Mouse (Mus musculus) forebrain, embryonic 12.5 days (tissue): ENCODE measurements around the gene Pde4c. TPM values are rescaled to one million over a fixed set of nuclear protein-coding genes. Genes with fewer than 3 reads are reported as not detected.

ENCODE experiments used
- ATAC-seq: fragments of 200-750 bp; cut with Nextera tagmentation; 2 replicates; pipeline ENCODE4 v1.8.0; 2017; ENCODE audit warnings: moderate TSS enrichment; ENCODE audit not compliant: low FRiP score
- H3K27ac ChIP-seq: fragments of 300-500 bp; sonication (generic); 2 replicates; pipeline ENCODE4 v1.5.1; 2016; ENCODE audit warnings: mild to moderate bottlenecking
- H3K27me3 ChIP-seq: fragments of 300-500 bp; sonication (generic); 2 replicates; pipeline ENCODE4 v1.6.1; 2016; ENCODE audit warnings: mild to moderate bottlenecking
- H3K36me3 ChIP-seq: fragments of 300-500 bp; sonication (generic); replicated peaks from 2 replicates; pipeline ENCODE4 v1.6.1; 2016; ENCODE audit warnings: mild to moderate bottlenecking
- H3K4me1 ChIP-seq: fragments of 300-500 bp; sonication (generic); 2 replicates; pipeline ENCODE4 v1.6.1; 2016
- H3K4me2 ChIP-seq: fragments of 300-500 bp; sonication (generic); 2 replicates; pipeline ENCODE4 v1.6.1; 2016; ENCODE audit warnings: mild to moderate bottlenecking, moderate library complexity
- H3K4me3 ChIP-seq: fragments of 300-500 bp; sonication (generic); replicated peaks from 2 replicates; pipeline ENCODE4 v1.5.1; 2016; ENCODE audit warnings: mild to moderate bottlenecking
- H3K9ac ChIP-seq: fragments of 300-500 bp; sonication (generic); 2 replicates; pipeline ENCODE4 v1.6.1; 2016; ENCODE audit warnings: mild to moderate bottlenecking
- H3K9me3 ChIP-seq: fragments of 300-500 bp; sonication (generic); 2 replicates; pipeline ENCODE4 v1.6.1; 2016
- WGBS: fragments of 180-500 bp; shearing (Covaris S2); methylation state at CpG from one replicate; pipeline ENCODE4 v1.1.7; 2016; 5-methylcytosine and 5-hydroxymethylcytosine counted together
- polyA plus RNA-seq: library from polyadenylated mRNA; unstranded; fragments of >200 nt; fragmentation: Nextera tagmentation; extraction: Ambion mirVana; gene quantifications from 2 replicates; pipeline ENCODE4 v1.2.1, GENCODE M21; 2016

The Pde4c gene
- polyA plus RNA-seq, 1 experiment from 2014 or later: 0.17 TPM

- peak overlapping the region; percentile 18; the same call in 1 of the 2 replicates for H3K9ac ChIP-seq
- no peaks in the 10 kb centered on the region for H3K36me3 ChIP-seq
- WGBS: 4% methylated on average over 34 of the region's 34 CpGs
- H3K9me3 ChIP-seq: no peaks in the 10 kb centered on the region
- peaks cover 70% of the 10 kb centered on the region for H3K27me3 ChIP-seq
- peak overlapping the region; percentile 44 for H3K4me2 ChIP-seq
- H3K4me1 ChIP-seq: peaks cover 10% of the 10 kb centered on the region
- H3K4me3 ChIP-seq: peak overlapping the region; percentile 22; the same call in 1 of the 2 replicates
- no peak overlapping the region for H3K27ac ChIP-seq
- no peak for ATAC-seq
Measured at GRCm38 (mm10) chr8:70729808-70730475, 6.4 kb downstream of the Pde4c start.

- no peaks in the 10 kb centered on the region for H3K36me3 ChIP-seq
- no peak overlapping the region for H3K4me3 ChIP-seq
- no peak overlapping the region for H3K27ac ChIP-seq
- H3K4me2 ChIP-seq: no peak overlapping the region
- no peaks in the 10 kb centered on the region for H3K9me3 ChIP-seq
- peaks cover 68% of the 10 kb centered on the region for H3K27me3 ChIP-seq
- WGBS: 83% methylated on average over 4 of the region's 4 CpGs
- peaks cover 10% of the 10 kb centered on the region for H3K4me1 ChIP-seq
- H3K9ac ChIP-seq: no peak overlapping the region
- no peak for ATAC-seq
Measured at GRCm38 (mm10) chr8:70730956-70731355, 7.4 kb downstream of the Pde4c start.

GRCm38 (mm10) chr8:70737705-70738104 is 14.2 kb downstream of the Pde4c start:
- no peaks in the 10 kb centered on the region for H3K9me3 ChIP-seq
- peaks cover 42% of the 10 kb centered on the region for H3K27me3 ChIP-seq
- WGBS: 69% methylated on average over 5 of the region's 5 CpGs
- no peaks in the 10 kb centered on the region for H3K36me3 ChIP-seq
- ATAC-seq: no peak
- no peak overlapping the region for H3K4me3 ChIP-seq
- 0 out of 2 replicates have a peak, but pooled peaks cover under 1% of the 10 kb centered on the region for H3K4me1 ChIP-seq
- no peak overlapping the region for H3K27ac ChIP-seq
- H3K9ac ChIP-seq: no peak overlapping the region
- no peak overlapping the region for H3K4me2 ChIP-seq

- Histone ChIP-seq H3K27me3 (peaks cover 42% of the 10 kb centered on the region), H3K27ac (no peak overlapping the region), H3K36me3 (no peaks in the 10 kb centered on the region), H3K9ac (no peak overlapping the region), H3K4me1 (peaks cover 5% of the 10 kb centered on the region), H3K4me2 (no peak overlapping the region), H3K9me3 (no peaks in the 10 kb centered on the region), H3K4me3 (no peak overlapping the region)
- 78% methylated on average over 3 of the region's 3 CpGs for WGBS
- no peak for ATAC-seq
Measured at GRCm38 (mm10) chr8:70738211-70738610, 14.7 kb downstream of the Pde4c start.

- no peaks in the 10 kb centered on the region for H3K9me3 ChIP-seq
- H3K27ac ChIP-seq: no peak overlapping the region
- no peak for ATAC-seq
- no peak overlapping the region for H3K4me3 ChIP-seq
- H3K36me3 ChIP-seq: no peaks in the 10 kb centered on the region
- no peak overlapping the region for H3K9ac ChIP-seq
- 56% methylated on average over 5 of the region's 5 CpGs for WGBS
- H3K4me2 ChIP-seq: no peak overlapping the region
- H3K4me1 ChIP-seq: peaks cover 18% of the 10 kb centered on the region
- peaks cover 76% of the 10 kb centered on the region for H3K27me3 ChIP-seq
Measured at GRCm38 (mm10) chr8:70741661-70742060, 18.1 kb downstream of the Pde4c start.

- Histone ChIP-seq H3K27me3 (peaks cover 77% of the 10 kb centered on the region), H3K36me3 (no peaks in the 10 kb centered on the region), H3K9me3 (no peaks in the 10 kb centered on the region), H3K4me2 (no peak overlapping the region), H3K4me1 (peaks cover 18% of the 10 kb centered on the region), H3K4me3 (no peak overlapping the region), H3K27ac (no peak overlapping the region), H3K9ac (no peak overlapping the region)
- no peak for ATAC-seq
- 76% methylated on average over 11 of the region's 11 CpGs for WGBS
Measured at GRCm38 (mm10) chr8:70742176-70742575, 18.7 kb downstream of the Pde4c start.

- H3K9me3 ChIP-seq: no peaks in the 10 kb centered on the region
- H3K4me1 ChIP-seq: peaks cover 18% of the 10 kb centered on the region
- H3K9ac ChIP-seq: 0 out of 2 replicates have a peak overlapping the region, but pooled peaks have one; percentile 22
- WGBS: 1% methylated on average over 38 of the region's 38 CpGs
- no peak overlapping the region for H3K27ac ChIP-seq
- H3K36me3 ChIP-seq: no peaks in the 10 kb centered on the region
- H3K27me3 ChIP-seq: peaks cover 77% of the 10 kb centered on the region
- peak overlapping the region; percentile 49 for H3K4me2 ChIP-seq
- no peak for ATAC-seq
- H3K4me3 ChIP-seq: peak overlapping the region; percentile 26
Measured at GRCm38 (mm10) chr8:70742981-70743655, 19.6 kb downstream of the Pde4c start.

- H3K4me1 ChIP-seq: peaks cover 18% of the 10 kb centered on the region
- peaks cover 82% of the 10 kb centered on the region for H3K27me3 ChIP-seq
- peak overlapping the region; percentile 25; the same call in 1 of the 2 replicates for H3K9ac ChIP-seq
- ATAC-seq: peak; percentile 25; the same call in 1 of the 2 replicates
- H3K36me3 ChIP-seq: no peaks in the 10 kb centered on the region
- WGBS: 4% methylated on average over 48 of the region's 48 CpGs
- H3K9me3 ChIP-seq: no peaks in the 10 kb centered on the region
- no peak overlapping the region for H3K27ac ChIP-seq
- peak overlapping the region; percentile 49 for H3K4me2 ChIP-seq
- H3K4me3 ChIP-seq: peak overlapping the region; percentile 26
Measured at GRCm38 (mm10) chr8:70743656-70744590, 20.4 kb downstream of the Pde4c start.

- WGBS: 66% methylated on average over 11 of the region's 11 CpGs
- ATAC-seq: no peak
- H3K4me3 ChIP-seq: no peak overlapping the region
- no peak overlapping the region for H3K27ac ChIP-seq
- H3K36me3 ChIP-seq: no peaks in the 10 kb centered on the region
- no peak overlapping the region for H3K4me2 ChIP-seq
- H3K9ac ChIP-seq: no peak overlapping the region
- H3K4me1 ChIP-seq: peaks cover 18% of the 10 kb centered on the region
- peaks cover 90% of the 10 kb centered on the region for H3K27me3 ChIP-seq
- no peaks in the 10 kb centered on the region for H3K9me3 ChIP-seq
Measured at GRCm38 (mm10) chr8:70744806-70745205, 21.3 kb downstream of the Pde4c start.

GRCm38 (mm10) chr8:70745691-70746220 is 22.2 kb downstream of the Pde4c start:
- H3K4me3 ChIP-seq: no peak overlapping the region
- H3K9me3 ChIP-seq: no peaks in the 10 kb centered on the region
- peaks cover 96% of the 10 kb centered on the region for H3K27me3 ChIP-seq
- H3K27ac ChIP-seq: no peak overlapping the region
- H3K9ac ChIP-seq: no peak overlapping the region
- 56% methylated on average over 19 of the region's 19 CpGs for WGBS
- no peak overlapping the region for H3K4me2 ChIP-seq
- no peaks in the 10 kb centered on the region for H3K36me3 ChIP-seq
- peaks cover 18% of the 10 kb centered on the region for H3K4me1 ChIP-seq
- no peak for ATAC-seq

- Histone ChIP-seq H3K4me1 (peaks cover 18% of the 10 kb centered on the region), H3K27me3 (peaks cover 87% of the 10 kb centered on the region)
Measured at GRCm38 (mm10) chr8:70746676-70747075, 23.2 kb downstream of the Pde4c start.

More at GRCm38 (mm10) chr8:70746676-70747075, 23.2 kb downstream of the Pde4c start:
- no peak overlapping the region for H3K4me3 ChIP-seq
- no peak overlapping the region for H3K27ac ChIP-seq
- H3K9ac ChIP-seq: no peak overlapping the region
- no peaks in the 10 kb centered on the region for H3K36me3 ChIP-seq
- H3K9me3 ChIP-seq: no peaks in the 10 kb centered on the region
- WGBS: 77% methylated on average over 9 of the region's 9 CpGs
- no peak overlapping the region for H3K4me2 ChIP-seq
- no peak for ATAC-seq
